Mouse (Mus musculus): ENCODE results near the gene Syt7. TPM values are rescaled to one million over a fixed set of nuclear protein-coding genes. Genes with fewer than 3 reads are reported as not detected.

The Syt7 gene
- polyA plus RNA-seq, 1 experiment from 2014 or later: 1.4 TPM

DNA sequence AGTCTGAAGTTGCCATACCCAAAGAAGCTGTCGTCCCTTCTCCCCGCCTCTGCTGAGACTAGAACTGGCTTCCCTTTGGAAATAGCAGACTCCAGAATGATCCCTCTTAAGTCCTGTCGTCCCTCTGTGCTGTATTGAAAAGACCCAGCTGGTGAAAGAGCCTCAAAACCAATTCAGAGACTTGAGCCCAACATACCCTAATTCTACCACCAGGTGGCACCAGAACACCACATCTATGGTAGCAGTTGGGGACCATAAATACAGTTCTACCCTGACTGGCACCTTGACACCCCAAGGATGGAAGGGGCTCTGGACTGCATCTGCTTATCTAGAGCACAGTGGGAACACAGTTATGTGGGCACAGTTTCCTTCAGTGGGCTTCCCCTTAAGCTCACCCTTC is 60.8 kb downstream of the Syt7 start:
- H3K4me3 ChIP-seq (ENCODE audit: low read depth, low read length): no peak overlapping the region
- H3K9ac ChIP-seq (ENCODE audit: low read depth, low read length): no peak overlapping the region
- no peak for DNase-seq (ENCODE audit: low spot score)
- H3K27ac ChIP-seq (ENCODE audit: low read depth, low read length): no peak overlapping the region
- no peaks in the 10 kb centered on the region for H3K4me1 ChIP-seq (replicated peaks; ENCODE audit: control insufficient read depth, insufficient read depth, low read length)
- H3K36me3 ChIP-seq (ENCODE audit: control insufficient read depth, insufficient read depth, low read length): no peaks in the 10 kb centered on the region
- peaks cover 10% of the 10 kb centered on the region for H3K27me3 ChIP-seq (replicated peaks; ENCODE audit: control insufficient read depth, insufficient read depth, low read length)
- no peak for ATAC-seq (replicated peaks; ENCODE audit: low FRiP score)
- no peak overlapping the region for H3K4me2 ChIP-seq
- no peaks in the 10 kb centered on the region for H3K9me3 ChIP-seq (ENCODE audit: control insufficient read depth, low read length)
- WGBS: 5% methylated on average over 3 of the region's 3 CpGs

DNA sequence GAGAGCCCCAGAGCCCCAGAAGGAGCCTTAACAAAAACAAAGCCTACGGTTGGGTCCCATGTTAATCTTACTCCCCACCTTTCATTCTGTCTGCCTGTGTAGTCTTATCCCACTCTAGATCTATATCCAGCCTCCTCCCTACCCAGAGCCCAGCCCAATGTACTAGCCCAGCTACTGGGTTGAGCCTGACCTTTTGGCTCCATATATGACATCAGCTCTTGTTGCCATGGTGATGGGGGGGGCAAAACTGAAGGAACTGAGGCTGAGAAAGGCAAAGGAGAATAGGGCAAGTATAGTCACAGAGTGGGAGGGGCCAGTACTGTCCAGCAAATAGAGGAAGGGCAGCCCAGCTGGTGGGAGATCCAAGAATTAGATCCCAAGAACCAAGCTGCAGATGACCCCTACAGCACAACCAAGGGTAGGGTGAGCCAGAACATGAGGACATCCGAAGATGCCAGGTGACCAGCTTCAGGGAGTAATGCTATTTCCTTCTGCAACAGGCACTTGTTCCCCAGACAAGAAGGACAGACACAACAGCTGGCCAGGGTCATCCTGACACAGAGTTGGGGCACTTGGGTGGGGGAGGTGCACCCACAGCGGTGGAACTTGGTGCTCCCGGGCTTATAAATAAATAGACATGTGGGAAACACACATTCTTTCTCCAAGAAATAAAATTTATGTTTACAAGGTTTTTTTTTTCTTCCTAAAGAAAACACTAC is 66.0 kb downstream of the Syt7 start:
- H3K9ac ChIP-seq (ENCODE audit: low read depth, low read length): no peak overlapping the region
- ATAC-seq (replicated peaks; ENCODE audit: low FRiP score): no peak
- no peak overlapping the region for H3K4me2 ChIP-seq
- peaks cover 62% of the 10 kb centered on the region for H3K27me3 ChIP-seq (replicated peaks; ENCODE audit: control insufficient read depth, insufficient read depth, low read length)
- 56% methylated on average over 4 of the region's 4 CpGs for WGBS
- peaks cover 2% of the 10 kb centered on the region for H3K4me1 ChIP-seq (replicated peaks; ENCODE audit: control insufficient read depth, insufficient read depth, low read length)
- H3K9me3 ChIP-seq (ENCODE audit: control insufficient read depth, low read length): no peaks in the 10 kb centered on the region
- H3K4me3 ChIP-seq (ENCODE audit: low read depth, low read length): no peak overlapping the region
- no peak for DNase-seq (ENCODE audit: low spot score)
- H3K27ac ChIP-seq (ENCODE audit: low read depth, low read length): no peak overlapping the region
- H3K36me3 ChIP-seq (ENCODE audit: control insufficient read depth, insufficient read depth, low read length): no peaks in the 10 kb centered on the region

DNA sequence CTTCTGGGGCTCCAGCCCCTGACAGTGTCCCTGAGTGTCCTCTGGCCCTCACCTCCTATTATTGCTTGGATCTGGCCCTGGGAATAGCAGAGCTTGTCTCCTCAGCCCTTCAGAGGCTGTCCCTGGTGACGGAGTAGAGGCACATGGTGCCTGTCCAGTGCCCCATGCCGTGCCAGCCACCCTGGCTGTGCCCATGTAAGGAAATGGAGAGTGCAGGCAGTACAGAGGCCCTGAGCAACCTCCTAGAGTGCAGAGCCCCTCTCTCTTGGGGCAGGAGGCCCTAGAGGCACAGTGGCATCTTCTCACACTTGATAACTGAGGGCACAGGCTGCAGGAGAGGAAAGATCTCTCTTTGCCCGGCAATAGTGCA is 66.5 kb downstream of the Syt7 start:
- Histone ChIP-seq H3K4me1 (replicated peaks; ENCODE audit: control insufficient read depth, insufficient read depth, low read length) (peaks cover 2% of the 10 kb centered on the region), H3K9ac (ENCODE audit: low read depth, low read length) (no peak overlapping the region), H3K27me3 (replicated peaks; ENCODE audit: control insufficient read depth, insufficient read depth, low read length) (peaks cover 67% of the 10 kb centered on the region), H3K4me3 (ENCODE audit: low read depth, low read length) (no peak overlapping the region), H3K4me2 (no peak overlapping the region), H3K9me3 (ENCODE audit: control insufficient read depth, low read length) (no peaks in the 10 kb centered on the region), H3K27ac (ENCODE audit: low read depth, low read length) (no peak overlapping the region), H3K36me3 (ENCODE audit: control insufficient read depth, insufficient read depth, low read length) (no peaks in the 10 kb centered on the region)
- no peak for ATAC-seq (replicated peaks; ENCODE audit: low FRiP score)
- WGBS: 68% methylated on average over 3 of the region's 3 CpGs
- DNase-seq (ENCODE audit: low spot score): no peak

DNA sequence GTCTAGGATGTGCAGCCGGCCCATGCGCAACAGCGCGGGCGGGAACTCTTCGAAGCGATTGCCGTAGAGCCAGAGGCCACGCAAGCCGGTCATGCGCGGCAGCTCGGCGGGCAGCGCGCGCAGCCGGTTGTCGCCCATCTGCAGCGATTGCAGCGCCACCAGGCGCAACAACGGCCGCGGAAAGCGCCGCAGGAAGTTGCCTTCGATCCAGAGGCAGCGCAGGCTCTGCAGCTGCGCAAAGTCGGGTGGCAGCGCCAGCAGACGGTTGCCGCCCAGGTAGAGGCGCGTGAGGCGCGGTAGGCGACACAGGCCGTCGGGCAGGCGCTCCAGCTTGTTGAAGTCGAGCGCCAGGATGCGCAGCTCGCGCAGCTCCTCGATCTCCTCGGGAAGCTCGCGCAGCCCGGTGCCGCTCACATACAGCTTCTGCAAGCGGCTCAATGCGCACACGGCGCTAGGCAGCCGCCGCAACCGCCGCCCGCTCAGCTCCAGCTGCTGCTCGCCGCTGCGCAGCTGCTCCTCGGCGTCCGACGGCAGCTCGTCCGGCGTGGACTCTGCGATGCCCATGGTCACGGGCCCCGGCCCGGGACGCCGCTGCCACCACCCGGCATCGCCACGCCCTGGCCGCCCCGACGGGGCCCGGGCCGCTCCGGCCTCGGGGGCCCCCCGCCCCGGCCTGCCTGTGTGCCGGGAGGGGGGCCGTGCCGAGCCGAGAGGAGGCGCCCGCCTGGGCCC is 68.0 kb downstream of the Syt7 start, which contains the start of gene Lrrc10b:
Gene Lrrc10b, minus strand, starts transcription at position 722 of the 732 bp plus-strand sequence.
- peak; percentile 36; the same call in 1 of the 2 replicates for ATAC-seq (replicated peaks; ENCODE audit: low FRiP score)
- 1% methylated on average over 90 of the region's 96 CpGs for WGBS
- H3K4me1 ChIP-seq (replicated peaks; ENCODE audit: control insufficient read depth, insufficient read depth, low read length): peaks cover 2% of the 10 kb centered on the region
- H3K36me3 ChIP-seq (ENCODE audit: control insufficient read depth, insufficient read depth, low read length): no peaks in the 10 kb centered on the region
- peak within 1 kb of the TSS; percentile 62 for H3K4me2 ChIP-seq
- H3K4me3 ChIP-seq (ENCODE audit: low read depth, low read length): peak within 1 kb of the TSS; percentile 44
- H3K27me3 ChIP-seq (replicated peaks; ENCODE audit: control insufficient read depth, insufficient read depth, low read length): peaks cover 80% of the 10 kb centered on the region
- no peaks in the 10 kb centered on the region for H3K9me3 ChIP-seq (ENCODE audit: control insufficient read depth, low read length)
- peak; percentile 57 for DNase-seq (ENCODE audit: low spot score)
- no peak within 1 kb of the TSS for H3K27ac ChIP-seq (ENCODE audit: low read depth, low read length)
- no peak within 1 kb of the TSS for H3K9ac ChIP-seq (ENCODE audit: low read depth, low read length)

DNA sequence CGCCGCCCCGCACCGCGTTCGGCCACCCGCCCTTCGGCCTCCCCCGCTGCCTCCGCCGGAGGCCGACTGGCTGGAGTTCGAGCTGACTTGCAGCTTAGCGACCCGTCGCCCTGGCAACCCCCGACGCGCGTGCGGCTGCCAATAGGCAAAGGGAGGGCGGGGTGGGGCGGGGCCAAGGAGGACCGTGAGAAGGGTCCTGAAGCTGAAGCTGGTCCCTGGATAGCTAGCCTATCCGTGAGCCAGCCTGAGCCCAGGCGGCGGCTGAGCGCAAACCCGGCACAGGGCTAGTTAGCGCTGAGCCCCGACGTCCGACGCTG is 68.6 kb downstream of the Syt7 start:
- no peaks in the 10 kb centered on the region for H3K9me3 ChIP-seq (ENCODE audit: control insufficient read depth, low read length)
- DNase-seq (ENCODE audit: low spot score) (peak; percentile 73), ATAC-seq (replicated peaks; ENCODE audit: low FRiP score) (peak; percentile 78)
- H3K4me1 ChIP-seq (replicated peaks; ENCODE audit: control insufficient read depth, insufficient read depth, low read length): peaks cover 2% of the 10 kb centered on the region
- peak overlapping the region; percentile 44 for H3K4me3 ChIP-seq (ENCODE audit: low read depth, low read length)
- no peaks in the 10 kb centered on the region for H3K36me3 ChIP-seq (ENCODE audit: control insufficient read depth, insufficient read depth, low read length)
- no peak overlapping the region for H3K9ac ChIP-seq (ENCODE audit: low read depth, low read length)
- H3K27ac ChIP-seq (ENCODE audit: low read depth, low read length): no peak overlapping the region
- WGBS: 1% methylated on average over 33 of the region's 34 CpGs
- peaks cover 86% of the 10 kb centered on the region for H3K27me3 ChIP-seq (replicated peaks; ENCODE audit: control insufficient read depth, insufficient read depth, low read length)
- H3K4me2 ChIP-seq: peak overlapping the region; percentile 62

DNA sequence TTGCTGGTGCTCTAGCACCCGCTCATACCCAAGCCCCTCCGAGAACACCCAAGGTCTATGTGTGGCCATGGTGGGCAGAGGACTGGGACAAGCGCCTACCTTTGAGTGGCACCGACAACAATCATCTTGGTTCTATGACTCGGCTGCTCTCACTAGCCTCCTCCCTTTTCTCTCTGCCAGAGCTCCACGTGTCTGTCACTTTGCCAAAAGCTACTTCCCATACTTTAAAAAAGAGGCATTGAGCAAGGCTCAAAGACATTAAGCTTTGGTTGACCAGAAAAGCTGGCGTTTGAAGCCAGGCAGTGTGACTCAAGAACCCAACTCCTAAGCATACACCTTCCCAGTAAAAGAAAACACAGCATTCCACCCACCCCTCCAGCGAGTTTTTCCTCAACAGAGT is 69.2 kb downstream of the Syt7 start:
- no peak overlapping the region for H3K4me3 ChIP-seq (ENCODE audit: low read depth, low read length)
- ATAC-seq (replicated peaks; ENCODE audit: low FRiP score): no peak
- 31% methylated on average over 8 of the region's 8 CpGs for WGBS

DNA sequence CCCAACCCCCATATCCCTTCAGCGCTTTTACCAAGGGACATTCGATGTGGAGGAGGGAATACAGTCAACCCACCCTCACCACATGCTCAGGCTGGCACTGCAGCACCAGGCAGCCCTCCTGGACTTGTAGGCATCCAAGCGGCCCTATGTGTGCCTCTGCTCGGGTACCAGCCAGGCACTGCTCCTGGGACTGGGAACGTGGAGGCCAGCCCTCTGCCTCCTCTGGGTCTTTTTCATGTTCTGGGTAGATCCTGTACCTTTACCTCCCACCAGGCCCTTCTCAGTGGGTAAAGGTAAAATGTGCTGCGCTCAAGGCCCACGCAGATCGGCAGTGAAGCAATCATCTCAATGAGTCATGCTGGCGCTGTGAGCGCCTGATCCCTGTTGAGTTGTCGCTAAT is 71.0 kb downstream of the Syt7 start:
- ATAC-seq (replicated peaks; ENCODE audit: low FRiP score) (no peak), DNase-seq (ENCODE audit: low spot score) (no peak)
- Histone ChIP-seq H3K27ac (ENCODE audit: low read depth, low read length) (no peak overlapping the region), H3K4me2 (no peak overlapping the region), H3K4me1 (replicated peaks; ENCODE audit: control insufficient read depth, insufficient read depth, low read length) (peaks cover 2% of the 10 kb centered on the region), H3K36me3 (ENCODE audit: control insufficient read depth, insufficient read depth, low read length) (no peaks in the 10 kb centered on the region), H3K9me3 (ENCODE audit: control insufficient read depth, low read length) (no peaks in the 10 kb centered on the region), H3K9ac (ENCODE audit: low read depth, low read length) (no peak overlapping the region), H3K4me3 (ENCODE audit: low read depth, low read length) (no peak overlapping the region), H3K27me3 (replicated peaks; ENCODE audit: control insufficient read depth, insufficient read depth, low read length) (peaks cover 81% of the 10 kb centered on the region)
- 40% methylated on average over 11 of the region's 11 CpGs for WGBS

More for the DNA sequence above, 69.2 kb downstream of the Syt7 start:
- no peak overlapping the region for H3K27ac ChIP-seq (ENCODE audit: low read depth, low read length)
- no peaks in the 10 kb centered on the region for H3K9me3 ChIP-seq (ENCODE audit: control insufficient read depth, low read length)
- peaks cover 2% of the 10 kb centered on the region for H3K4me1 ChIP-seq (replicated peaks; ENCODE audit: control insufficient read depth, insufficient read depth, low read length)
- peak overlapping the region; percentile 62 for H3K4me2 ChIP-seq
- H3K36me3 ChIP-seq (ENCODE audit: control insufficient read depth, insufficient read depth, low read length): no peaks in the 10 kb centered on the region
- H3K27me3 ChIP-seq (replicated peaks; ENCODE audit: control insufficient read depth, insufficient read depth, low read length): peaks cover 86% of the 10 kb centered on the region
- no peak for DNase-seq (ENCODE audit: low spot score)
- H3K9ac ChIP-seq (ENCODE audit: low read depth, low read length): no peak overlapping the region

DNA sequence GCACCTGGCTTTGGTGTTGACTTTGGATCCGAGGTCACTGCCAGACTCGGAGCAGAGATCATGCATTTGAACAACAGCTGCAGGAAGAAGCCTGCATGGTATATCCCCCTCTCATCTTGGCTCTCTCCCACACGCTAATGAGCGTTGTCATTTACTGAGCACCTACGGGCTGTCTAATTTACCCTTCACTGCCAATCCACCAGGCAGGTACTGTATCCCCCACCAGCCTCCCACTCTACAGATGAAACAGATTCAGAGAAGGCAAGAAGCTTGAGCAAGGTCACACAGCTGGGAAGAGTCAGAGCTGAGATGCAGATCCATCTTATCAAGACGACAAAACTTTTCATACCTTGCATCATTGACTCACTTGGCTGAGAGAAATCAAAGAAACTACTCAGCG is 72.7 kb downstream of the Syt7 start:
- Histone ChIP-seq H3K9ac (ENCODE audit: low read depth, low read length) (no peak overlapping the region), H3K27ac (ENCODE audit: low read depth, low read length) (no peak overlapping the region), H3K9me3 (ENCODE audit: control insufficient read depth, low read length) (no peaks in the 10 kb centered on the region), H3K4me1 (replicated peaks; ENCODE audit: control insufficient read depth, insufficient read depth, low read length) (no peaks in the 10 kb centered on the region; the same call in 1 of the 2 replicates), H3K4me2 (no peak overlapping the region), H3K4me3 (ENCODE audit: low read depth, low read length) (no peak overlapping the region), H3K27me3 (replicated peaks; ENCODE audit: control insufficient read depth, insufficient read depth, low read length) (peaks cover 64% of the 10 kb centered on the region), H3K36me3 (ENCODE audit: control insufficient read depth, insufficient read depth, low read length) (no peaks in the 10 kb centered on the region)
- 46% methylated on average over 7 of the region's 7 CpGs for WGBS
- ATAC-seq (replicated peaks; ENCODE audit: low FRiP score) (no peak), DNase-seq (ENCODE audit: low spot score) (no peak)

DNA sequence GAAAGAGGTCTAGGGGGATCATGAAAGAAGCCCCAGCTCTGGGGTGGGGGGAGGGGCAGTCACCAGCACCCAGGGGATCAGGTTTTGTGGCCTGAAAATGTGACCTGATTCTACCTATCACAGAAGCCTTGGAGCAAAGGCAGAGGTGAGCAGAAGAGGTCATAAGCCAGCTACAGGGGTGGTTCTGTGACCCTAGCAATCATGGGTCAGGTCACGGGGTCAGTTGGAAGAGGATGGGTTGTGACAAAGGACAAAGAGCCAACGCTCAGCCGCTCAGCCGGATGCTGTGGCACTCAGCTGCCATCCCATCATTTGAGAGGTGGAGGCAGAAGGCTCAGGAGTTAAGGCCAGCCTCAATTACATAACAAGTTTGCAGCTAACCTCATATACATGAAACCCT is 75.5 kb downstream of the Syt7 start:
- 42% methylated on average over 4 of the region's 4 CpGs for WGBS
- Histone ChIP-seq H3K27ac (ENCODE audit: low read depth, low read length) (no peak overlapping the region), H3K9me3 (ENCODE audit: control insufficient read depth, low read length) (no peaks in the 10 kb centered on the region), H3K9ac (ENCODE audit: low read depth, low read length) (no peak overlapping the region), H3K36me3 (ENCODE audit: control insufficient read depth, insufficient read depth, low read length) (no peaks in the 10 kb centered on the region), H3K27me3 (replicated peaks; ENCODE audit: control insufficient read depth, insufficient read depth, low read length) (peaks cover 36% of the 10 kb centered on the region), H3K4me2 (no peak overlapping the region), H3K4me1 (replicated peaks; ENCODE audit: control insufficient read depth, insufficient read depth, low read length) (no peaks in the 10 kb centered on the region), H3K4me3 (ENCODE audit: low read depth, low read length) (no peak overlapping the region)
- DNase-seq (ENCODE audit: low spot score) (no peak), ATAC-seq (replicated peaks; ENCODE audit: low FRiP score) (no peak)
